Mouse (Mus musculus) CD4-positive helper T cell, adult 2 months (primary cell): ENCODE data around the gene Fam172a.
A peak's percentile ranks its signal among the peaks of the same experiment; 100 is the strongest.
"Not testable (repeated sequence)": the region's sequence is repeated elsewhere in the genome, so short reads cannot be mapped to it uniquely, and the experiment has no call there.

Experiments used
- DNase-seq: peaks from one replicate; pipeline ENCODE4 v3.0.0-alpha.2; 2012; ENCODE audit warnings: low read depth, missing footprints, low spot score

The Fam172a gene

GRCm38 (mm10) chr13:77701733-77702132 lies at the start of gene Fam172a:
TSS of gene Fam172a (plus strand) at chr13:77702033.
- not testable (repeated sequence) for DNase-seq

- DNase-seq: no peak
Observed at GRCm38 (mm10) chr13:77688651-77689050, 13.2 kb upstream of the Fam172a start.

- peak; percentile 92 for DNase-seq
Observed at GRCm38 (mm10) chr13:77708514-77709013, 6.7 kb downstream of the Fam172a start.

GRCm38 (mm10) chr13:77717499-77717898 lies 15.7 kb downstream of the Fam172a start:
- DNase-seq: no peak

- no peak for DNase-seq
Observed at GRCm38 (mm10) chr13:77742822-77743221, 41.0 kb downstream of the Fam172a start.

- no peak for DNase-seq
Observed at GRCm38 (mm10) chr13:77777606-77778005, 75.8 kb downstream of the Fam172a start.

GRCm38 (mm10) chr13:77807341-77807740 lies 105.5 kb downstream of the Fam172a start:
- not testable (repeated sequence) for DNase-seq

DNA sequence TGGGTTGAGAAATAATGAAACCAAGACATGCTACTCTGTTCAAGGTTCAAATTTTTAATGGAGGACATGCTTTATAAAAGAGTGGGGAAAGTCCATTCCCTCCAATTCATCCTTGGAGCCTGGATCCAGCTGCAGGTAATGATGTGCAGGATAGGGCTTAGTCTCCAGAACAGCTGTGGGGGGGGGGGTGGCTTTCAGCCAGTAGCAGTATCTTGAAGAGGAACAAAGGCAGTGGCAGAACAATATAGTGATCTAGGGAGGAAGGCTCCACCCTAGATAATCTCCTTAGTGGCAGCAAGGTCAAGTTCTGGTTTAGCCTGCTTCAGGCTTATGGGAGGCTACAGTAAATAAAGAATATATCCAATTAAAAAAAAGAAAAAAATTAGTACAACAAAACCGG lies 108.6 kb downstream of the Fam172a start:
- no peak for DNase-seq

GRCm38 (mm10) chr13:77826138-77826537 lies 124.3 kb downstream of the Fam172a start:
- no peak for DNase-seq

DNA sequence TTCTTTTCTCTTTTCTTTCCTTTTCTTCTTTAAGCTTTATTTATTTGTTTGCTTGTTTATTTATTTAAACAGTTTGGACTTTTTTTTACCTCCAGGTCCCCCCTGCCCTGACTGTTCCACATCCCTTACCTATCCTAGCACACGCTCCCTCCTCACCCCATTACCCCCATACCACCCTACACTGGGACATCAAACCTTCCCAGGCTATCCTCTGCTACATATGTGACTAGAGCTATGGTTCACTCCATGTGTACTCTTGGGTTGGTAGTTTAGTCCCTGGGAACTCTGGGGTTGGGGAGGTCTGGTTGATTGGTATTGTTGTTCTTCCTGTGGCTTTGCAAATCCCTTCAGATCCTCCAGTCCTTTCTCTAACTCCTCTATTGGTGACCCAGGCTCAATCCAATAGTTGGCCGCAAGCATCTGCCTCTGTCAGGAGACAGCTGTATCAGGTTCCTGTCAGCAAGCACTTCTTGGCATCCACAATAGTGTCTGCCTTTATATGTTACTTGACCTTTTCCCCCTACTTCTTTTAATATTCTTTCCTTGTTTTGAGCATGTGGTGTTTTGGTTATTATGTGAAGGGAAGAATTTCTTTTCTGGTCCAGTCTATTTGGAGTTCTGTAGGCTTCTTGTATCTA lies 141.3 kb downstream of the Fam172a start:
- no peak for DNase-seq

GRCm38 (mm10) chr13:77848868-77849267 lies 147.0 kb downstream of the Fam172a start:
- no peak for DNase-seq

DNA sequence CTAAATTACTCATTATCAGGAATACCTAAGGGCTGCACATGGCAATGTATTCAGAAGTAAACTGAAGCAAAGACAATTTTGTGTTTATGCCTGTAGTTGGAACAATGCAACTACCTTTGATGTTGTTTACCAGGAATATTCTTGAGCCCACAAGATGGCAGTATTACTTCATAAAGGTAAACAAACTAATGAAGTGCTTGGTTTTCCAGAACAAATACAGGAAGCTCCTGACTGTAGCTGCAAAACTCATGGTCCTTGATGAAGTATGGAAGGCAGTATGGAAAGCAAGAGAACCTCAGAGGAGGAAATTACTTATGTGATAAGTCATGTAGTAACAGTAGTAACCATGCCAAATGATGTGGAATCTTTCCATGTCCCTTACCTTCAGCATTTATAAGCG lies 163.0 kb downstream of the Fam172a start:
- no peak for DNase-seq

DNA sequence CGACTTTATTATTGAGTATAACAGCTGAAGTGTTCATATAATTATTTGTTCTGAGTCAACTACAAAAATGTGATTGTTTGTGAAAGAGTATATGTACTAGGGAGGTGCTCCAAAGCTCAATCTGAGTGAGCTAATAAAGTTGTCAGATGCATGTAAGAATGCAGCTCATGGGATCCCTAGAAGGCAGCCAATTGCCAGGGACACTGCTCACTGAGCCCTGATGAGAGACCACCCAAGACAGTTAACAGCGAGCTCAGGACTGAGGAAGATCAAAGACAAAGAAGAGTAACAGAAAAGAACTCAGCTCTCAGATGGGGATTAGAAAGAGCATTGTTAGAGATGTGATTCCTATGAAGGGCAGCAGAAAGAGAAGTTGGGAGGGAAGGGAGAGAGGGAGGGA lies 166.5 kb downstream of the Fam172a start:
- no peak for DNase-seq

GRCm38 (mm10) chr13:77878120-77878519 lies 176.3 kb downstream of the Fam172a start:
- DNase-seq: no peak

- DNase-seq: no peak
Observed at GRCm38 (mm10) chr13:77878545-77878944, 176.7 kb downstream of the Fam172a start.

DNA sequence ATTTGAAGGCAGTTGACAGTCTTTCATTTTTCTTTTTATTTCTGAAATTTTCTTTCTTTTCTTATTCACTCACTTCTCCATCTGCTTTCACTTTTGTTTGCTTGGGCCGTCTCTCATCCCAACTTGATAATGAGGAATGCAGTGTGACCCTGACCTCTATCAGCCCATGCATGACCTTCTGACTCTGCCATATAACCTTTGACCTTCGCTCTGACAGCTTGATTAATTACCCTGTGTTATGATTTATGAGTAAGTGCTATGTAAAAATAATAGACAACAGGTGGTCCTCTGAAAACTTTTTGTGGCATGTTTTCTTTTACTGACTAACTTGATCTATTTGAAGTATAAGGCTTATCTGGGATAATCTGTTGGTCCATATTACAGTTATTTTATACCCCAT lies 195.8 kb downstream of the Fam172a start:
- DNase-seq: no peak

GRCm38 (mm10) chr13:77898066-77898796 lies 196.4 kb downstream of the Fam172a start:
- no peak for DNase-seq

DNA sequence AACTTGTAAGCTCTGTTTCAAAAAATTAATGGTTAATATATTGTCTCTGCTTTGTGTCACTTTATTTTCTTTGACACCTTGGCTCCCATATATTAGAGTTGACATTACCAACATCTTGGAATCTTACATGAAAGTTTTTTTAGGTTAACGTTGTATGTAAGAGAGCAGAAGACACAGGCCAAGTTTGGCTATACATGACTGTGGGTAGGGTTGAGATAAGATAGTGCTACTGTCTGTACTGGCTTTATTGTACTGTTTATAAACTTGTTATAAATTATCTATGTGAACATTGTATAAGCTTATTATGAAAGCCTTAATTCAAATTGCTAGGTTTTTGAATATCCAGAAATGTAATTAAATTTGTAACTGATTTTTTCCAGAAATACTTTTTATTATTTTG lies 197.9 kb downstream of the Fam172a start:
- no peak for DNase-seq

DNA sequence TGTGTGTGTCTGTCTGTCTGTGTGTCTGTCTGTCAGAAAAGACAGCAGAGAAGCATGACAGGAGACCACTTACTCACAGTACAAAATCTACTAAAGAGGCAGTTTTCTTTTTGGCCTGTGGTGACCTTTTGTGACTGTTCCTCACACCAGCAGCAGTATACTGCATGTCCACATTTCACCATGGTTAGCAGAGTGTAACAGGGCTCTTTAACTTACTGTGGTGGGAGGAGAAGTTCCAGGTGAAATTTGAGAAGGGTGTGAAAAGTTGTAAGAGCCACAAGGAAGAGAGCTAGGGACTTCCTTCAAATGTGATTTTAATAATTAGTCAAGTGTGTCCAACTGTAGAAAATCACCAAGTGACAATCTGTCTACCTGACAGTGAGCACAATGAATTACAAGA lies 199.0 kb downstream of the Fam172a start:
- no peak for DNase-seq

GRCm38 (mm10) chr13:77909184-77909583 lies 207.4 kb downstream of the Fam172a start:
- no peak for DNase-seq

DNA sequence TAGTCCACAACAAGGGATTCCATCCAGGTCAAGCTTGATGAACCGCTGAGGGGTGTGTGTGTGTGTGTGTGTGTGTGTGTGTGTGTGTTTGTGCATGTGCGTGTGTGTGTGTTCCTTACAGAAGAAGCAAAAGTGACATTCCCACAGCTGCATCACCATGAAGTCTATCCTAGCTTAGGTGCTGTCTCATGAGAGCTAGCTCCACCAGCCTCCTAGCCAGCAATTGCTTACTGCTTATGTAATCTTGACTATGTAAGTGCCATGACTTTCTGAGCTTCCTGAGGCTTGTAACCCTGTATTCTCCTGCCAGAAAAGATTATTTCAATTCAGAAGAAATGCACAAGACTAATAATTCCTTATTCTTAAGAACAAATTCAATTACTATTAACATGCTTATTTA lies 221.0 kb downstream of the Fam172a start:
- DNase-seq: no peak

DNA sequence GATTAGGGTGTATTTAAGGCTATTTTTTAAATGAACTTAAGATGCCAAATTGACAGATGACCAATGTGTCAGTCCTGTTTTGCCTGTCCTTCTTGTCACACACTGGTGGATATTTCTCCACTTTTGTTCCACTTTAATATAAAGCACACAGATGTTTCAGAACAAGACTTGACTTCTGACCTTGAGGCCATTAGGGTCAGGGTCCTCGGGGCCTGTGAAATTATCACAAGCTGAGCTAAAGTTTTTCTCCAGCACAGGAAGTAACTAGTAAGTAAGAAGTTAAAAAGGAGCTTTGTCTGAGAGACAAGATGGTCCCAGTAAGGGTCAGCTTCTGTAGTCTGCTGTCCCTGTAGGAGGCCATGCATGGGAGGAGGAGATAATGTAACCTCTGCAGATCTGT lies 255.8 kb downstream of the Fam172a start:
- DNase-seq: no peak
